Mouse (Mus musculus): ENCODE results near the gene Spdye4b. TPM values are rescaled to one million over a fixed set of nuclear protein-coding genes. Genes with fewer than 3 reads are reported as not detected.

Gene Spdye4b
- polyA plus RNA-seq, 2 experiments from 2014 or later: not detected

DNA sequence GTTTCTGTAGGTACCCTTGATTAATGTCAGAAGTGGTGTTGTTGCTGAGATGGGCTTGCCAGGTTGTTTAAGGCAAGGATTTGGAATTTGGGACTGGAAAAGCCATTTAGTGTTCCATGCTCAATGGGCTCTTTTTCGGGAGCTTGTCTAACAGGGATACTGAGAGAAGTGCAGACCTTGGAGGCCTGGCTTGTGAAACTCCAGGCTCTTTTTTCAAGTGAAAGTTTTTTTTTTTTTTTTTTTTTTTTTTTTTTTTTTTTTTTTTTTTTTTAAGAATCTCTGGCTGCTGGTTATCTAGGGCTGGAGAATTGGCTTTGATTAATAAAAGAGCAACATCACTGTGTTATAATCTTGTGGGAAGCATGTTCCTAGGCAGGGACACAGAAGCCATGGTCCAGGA is 41.5 kb downstream of the Spdye4b start:
- ATAC-seq: no peak

DNA sequence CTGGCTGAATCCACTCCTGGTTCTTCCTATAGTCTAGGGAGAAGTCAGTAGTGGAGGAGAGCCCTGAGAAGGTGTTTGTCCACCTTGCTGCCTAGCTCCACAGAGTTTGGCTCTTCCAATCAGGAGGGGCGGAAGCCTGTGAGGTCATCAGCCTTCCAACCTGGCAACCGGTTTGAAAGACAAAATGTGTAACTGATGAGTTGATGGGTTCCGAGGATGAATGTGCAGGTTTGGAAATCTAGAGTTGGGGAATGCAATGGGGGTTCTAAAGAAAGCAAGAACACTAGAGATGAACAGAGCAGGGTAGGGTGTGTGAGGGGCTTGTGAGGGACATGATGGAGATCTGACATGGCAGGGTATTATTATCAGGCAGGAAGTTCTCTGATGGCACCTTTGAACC is 46.0 kb downstream of the Spdye4b start, which contains the start of gene Spdye4a:
Spdye4a (minus strand) TSS at position 101 of the 400 bp plus-strand sequence.
- ATAC-seq: no peak

DNA sequence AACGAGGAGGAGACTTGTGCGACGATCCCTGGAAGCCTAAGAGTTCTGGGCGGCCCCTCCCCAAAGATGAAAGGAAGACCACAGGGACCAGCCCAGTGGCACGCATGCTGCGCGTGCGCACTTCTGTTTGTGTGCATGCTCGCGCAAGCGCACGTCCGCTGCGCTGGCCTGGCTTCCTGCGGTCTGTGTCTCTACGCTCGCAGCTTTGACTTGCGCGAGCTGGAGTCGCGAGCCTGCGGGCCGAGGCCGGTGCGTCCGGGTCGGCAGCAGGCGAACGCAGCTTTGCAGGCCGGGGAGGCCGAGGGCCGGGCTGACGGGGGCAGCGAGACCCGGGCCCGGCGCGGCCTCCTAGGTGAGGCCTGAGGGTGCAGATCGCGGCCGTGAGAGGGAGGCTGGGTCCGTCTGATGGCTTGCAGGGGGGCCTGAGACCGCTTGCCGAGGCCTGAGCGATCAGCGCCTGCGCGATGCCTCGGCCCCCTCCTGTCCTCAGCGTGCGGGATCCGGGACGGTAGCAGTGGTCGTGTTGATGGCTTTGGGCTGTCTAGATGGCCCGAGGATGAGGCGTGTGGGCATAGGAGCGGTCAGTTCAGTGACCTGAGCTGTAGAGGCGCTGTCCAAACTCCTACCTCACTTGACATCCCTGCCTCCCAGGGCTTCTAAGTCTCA is 54.3 kb downstream of the Spdye4b start, which contains the start of gene Zfp12:
Zfp12 (plus strand) TSS at position 136 of the 666 bp plus-strand sequence.
- ATAC-seq: peak; percentile 96

DNA sequence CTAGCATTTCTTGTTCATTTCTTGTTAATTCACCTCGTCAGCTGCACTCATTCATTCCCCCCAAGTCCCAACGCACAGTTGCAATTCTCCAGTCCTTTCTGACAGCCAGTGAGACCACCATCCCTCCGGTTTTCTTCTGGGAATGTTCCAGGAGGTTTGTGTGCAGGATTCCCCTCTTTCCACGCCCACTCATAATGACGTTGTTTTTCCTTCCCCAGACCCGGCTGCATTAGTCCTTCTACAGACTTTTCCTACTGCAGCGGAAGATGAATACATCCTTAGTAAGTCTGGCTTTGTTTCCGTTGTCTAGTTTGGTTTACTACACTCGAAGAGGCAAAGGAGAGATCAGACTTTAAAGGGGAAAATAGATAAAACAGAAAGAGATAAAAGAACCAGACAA is 55.2 kb downstream of the Spdye4b start:
- no peak for ATAC-seq

DNA sequence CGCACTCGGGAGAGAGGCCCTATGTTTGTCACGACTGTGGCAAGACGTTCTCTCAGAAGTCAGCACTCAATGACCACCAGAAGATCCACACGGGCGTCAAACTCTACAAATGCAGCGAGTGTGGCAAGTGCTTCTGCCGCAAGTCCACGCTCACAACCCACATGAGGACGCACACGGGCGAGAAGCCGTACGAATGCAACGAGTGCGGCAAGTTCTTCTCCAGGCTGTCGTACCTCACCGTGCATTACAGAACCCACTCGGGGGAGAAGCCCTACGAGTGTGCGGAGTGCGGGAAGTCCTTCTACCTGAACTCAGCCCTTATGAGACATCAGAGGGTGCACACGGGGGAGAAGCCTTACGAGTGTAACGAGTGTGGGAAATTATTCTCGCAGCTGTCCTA is 64.1 kb downstream of the Spdye4b start:
- no peak for ATAC-seq

DNA sequence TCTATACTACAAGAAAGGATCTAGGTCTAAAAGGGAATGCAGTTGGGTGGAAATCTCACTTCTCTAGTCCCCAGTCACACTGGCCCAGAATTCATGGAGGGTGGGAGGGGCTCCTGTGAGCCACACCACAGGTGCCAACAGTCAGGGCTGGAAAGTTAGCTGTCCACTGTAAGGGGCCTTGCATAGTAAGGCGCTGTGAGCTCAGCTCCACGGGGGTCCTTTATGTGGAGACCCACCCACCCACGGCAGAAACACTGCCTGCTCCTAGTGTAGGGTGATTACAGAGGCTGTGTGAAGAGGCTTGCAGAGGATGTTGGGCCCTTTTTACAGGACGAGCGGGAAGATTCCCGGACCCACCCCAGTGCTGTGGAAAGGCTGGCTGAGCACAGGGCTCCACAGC is 71.2 kb downstream of the Spdye4b start:
- ATAC-seq: no peak

DNA sequence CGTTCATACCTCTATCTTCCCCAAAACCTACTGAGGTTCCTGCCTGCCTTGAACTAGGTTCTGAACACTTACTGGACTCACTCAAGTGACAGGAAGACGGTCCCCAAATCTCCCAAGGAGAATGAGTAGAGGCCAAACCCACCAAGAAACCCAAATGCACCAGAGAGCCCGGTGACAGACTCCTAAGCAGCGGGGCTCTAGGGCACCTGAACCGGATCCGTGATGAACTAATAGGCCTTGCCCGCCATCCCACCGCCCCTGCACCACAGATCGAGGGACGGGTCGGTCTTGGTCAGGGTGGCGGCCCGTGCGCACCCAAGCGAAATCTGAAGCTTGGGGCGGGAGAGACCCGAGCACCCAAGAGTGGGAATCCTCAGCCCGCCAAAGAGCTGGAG is 72.0 kb downstream of the Spdye4b start:
- no peak for ATAC-seq

DNA sequence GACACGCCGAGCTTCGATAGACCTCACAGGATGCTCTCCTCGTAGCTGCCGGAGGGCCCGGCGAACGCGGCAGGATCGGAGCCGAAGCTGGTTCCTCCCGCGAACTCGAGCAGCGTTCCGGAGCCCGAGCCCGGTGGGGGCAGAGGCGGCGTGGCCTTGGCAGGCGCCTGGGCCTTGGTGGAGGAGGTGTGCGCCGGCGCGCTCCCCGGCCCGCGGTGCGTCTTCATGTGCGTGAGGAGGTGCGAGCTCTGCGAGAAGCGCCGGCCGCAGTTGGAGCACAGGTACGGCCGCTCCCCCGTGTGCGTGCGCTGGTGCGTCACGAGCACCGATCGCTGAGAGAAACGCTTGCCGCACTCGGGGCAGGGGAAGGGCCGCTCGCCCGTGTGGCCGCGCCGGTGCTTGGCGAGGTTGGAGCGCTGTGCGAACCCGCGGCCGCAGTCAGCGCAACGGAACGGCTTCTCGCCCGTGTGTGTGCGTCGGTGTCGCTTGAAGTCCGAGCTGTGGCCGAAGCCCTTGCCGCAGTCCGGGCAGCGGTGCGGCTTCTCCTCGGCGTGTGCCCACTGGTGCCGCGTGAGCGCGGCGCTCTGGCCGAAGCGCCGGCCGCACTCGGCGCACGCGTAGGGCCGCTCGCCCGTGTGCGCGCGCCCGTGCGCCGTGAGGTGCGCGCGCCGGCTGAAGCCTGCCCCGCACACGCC is 72.5 kb downstream of the Spdye4b start:
- no peak for ATAC-seq

DNA sequence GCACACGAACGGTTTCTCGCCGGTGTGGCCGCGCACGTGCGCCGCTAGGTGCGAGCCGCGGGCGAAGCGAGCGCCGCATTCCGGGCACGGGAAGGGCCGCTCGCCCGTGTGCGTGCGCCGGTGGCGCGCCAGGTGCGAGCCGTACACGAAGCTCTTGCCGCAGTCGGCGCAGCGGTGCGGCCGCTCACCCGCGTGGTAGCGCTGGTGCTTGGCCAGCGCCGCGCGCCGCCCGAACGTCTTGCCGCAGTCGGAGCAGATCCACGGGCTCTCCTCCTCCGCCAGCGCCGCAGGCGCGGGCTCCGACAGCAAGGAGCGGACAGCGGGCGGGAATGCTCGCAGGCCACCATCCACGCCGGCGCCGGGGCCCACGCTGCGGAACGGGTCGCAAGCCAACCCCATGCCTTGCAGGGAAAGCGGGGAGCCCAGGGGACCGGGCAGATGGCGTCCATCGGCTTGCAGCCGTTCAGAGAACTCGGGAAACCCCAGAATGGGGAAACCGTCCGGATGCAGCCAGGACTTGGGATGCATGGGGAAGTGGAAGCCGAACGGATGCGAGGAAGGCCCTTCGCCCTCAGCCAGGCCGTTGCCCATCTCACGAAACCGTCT is 73.2 kb downstream of the Spdye4b start:
- ATAC-seq: no peak

Other genes starting within 250 kb of the Spdye4b start
- gene Fscn1, start 220.7 kb upstream of the Spdye4b start, polyA plus RNA-seq (2017; shearing (Covaris generic)): under 1 TPM; 0.36 to 0.58 TPM
- 10 to 100 TPM; 38.2 to 39.8 TPM for gene Rnf216, start 68.0 kb upstream of the Spdye4b start, polyA plus RNA-seq (2017; shearing (Covaris generic))
- gene Olfr718-ps1, start 33.4 kb upstream of the Spdye4b start, polyA plus RNA-seq (2017; shearing (Covaris generic)): under 1 TPM in 1 of 2 experiments, not detected in 1; 0.11 TPM
- gene Rbak, start 242 bp upstream of the Spdye4b start, polyA plus RNA-seq (2017; shearing (Covaris generic)): 10 to 100 TPM in 1 of 2 experiments, 1 to 10 TPM in 1; 6.1 to 11.1 TPM
- not detected for gene Spdye4a, start 45.9 kb downstream of the Spdye4b start, polyA plus RNA-seq (2017; shearing (Covaris generic))
- gene Zfp12, start 54.1 kb downstream of the Spdye4b start, polyA plus RNA-seq (2017; shearing (Covaris generic)): 1 to 10 TPM; 3.6 to 4.6 TPM
- gene Zfp316, start 89.0 kb downstream of the Spdye4b start, polyA plus RNA-seq (2017; shearing (Covaris generic)): under 1 TPM; 0.19 to 0.35 TPM
- gene Zfp853, start 112.6 kb downstream of the Spdye4b start, polyA plus RNA-seq (2017; shearing (Covaris generic)): not detected
- 1 to 10 TPM; 5.1 to 7.5 TPM for gene E130309D02Rik, start 134.3 kb downstream of the Spdye4b start, polyA plus RNA-seq (2017; shearing (Covaris generic))
- gene Zdhhc4, start 148.2 kb downstream of the Spdye4b start, polyA plus RNA-seq (2017; shearing (Covaris generic)): 100 to 1,000 TPM in 1 of 2 experiments, 10 to 100 TPM in 1; 54.0 to 104 TPM
- gene Grid2ip, start 176.3 kb downstream of the Spdye4b start, polyA plus RNA-seq (2017; shearing (Covaris generic)): not detected
- 10 to 100 TPM; 74.8 to 77.4 TPM for gene Kdelr2, start 222.8 kb downstream of the Spdye4b start, polyA plus RNA-seq (2017; shearing (Covaris generic))